Mouse (Mus musculus) midbrain, postnatal 0 days (tissue): Measurements from ENCODE around the gene Slc6a5. TPM values are rescaled to one million over a fixed set of nuclear protein-coding genes. Genes with fewer than 3 reads are reported as not detected.

Source experiments
- ATAC-seq: fragments of 200-750 bp; cut with Nextera tagmentation; 2 replicates; pipeline ENCODE4 v1.8.0; 2017; ENCODE audit warnings: moderate number of reproducible peaks, mild to moderate bottlenecking, moderate TSS enrichment, moderate library complexity; ENCODE audit not compliant: low FRiP score
- DNase-seq: peaks from one replicate; pipeline ENCODE4 v3.0.0-alpha.2; 2015; ENCODE audit warnings: low spot score
- H3K27ac ChIP-seq: fragments of 300-500 bp; sonication (generic); 2 replicates; pipeline ENCODE4 v1.5.1; 2014; ENCODE audit warnings: low read depth, mild to moderate bottlenecking, low read length, mixed read lengths
- H3K27me3 ChIP-seq: fragments of 300-500 bp; sonication (generic); 2 replicates; pipeline ENCODE4 v1.6.1; 2014; ENCODE audit warnings: low read length, control low read depth, mixed read lengths; ENCODE audit not compliant: insufficient read depth
- H3K36me3 ChIP-seq: fragments of 300-500 bp; sonication (generic); 2 replicates; pipeline ENCODE4 v1.6.1; 2014; ENCODE audit warnings: low read length, control low read depth, mixed read lengths; ENCODE audit not compliant: insufficient read depth
- H3K4me1 ChIP-seq: fragments of 300-500 bp; sonication (generic); 2 replicates; pipeline ENCODE4 v1.6.1; 2014; ENCODE audit warnings: mild to moderate bottlenecking, control low read depth, antibody characterized with exemption, low read length, mixed read lengths; ENCODE audit not compliant: insufficient read depth
- H3K4me2 ChIP-seq: fragments of 300-500 bp; sonication (generic); 2 replicates; pipeline ENCODE4 v1.6.1; 2014; ENCODE audit warnings: low read depth, mild to moderate bottlenecking, low read length, mixed read lengths; ENCODE audit not compliant: poor library complexity, severe bottlenecking
- H3K4me3 ChIP-seq: fragments of 300-500 bp; sonication (generic); 2 replicates; pipeline ENCODE4 v1.5.1; 2014; ENCODE audit warnings: low read depth, mild to moderate bottlenecking, low read length, moderate library complexity
- H3K9ac ChIP-seq: fragments of 300-500 bp; sonication (generic); replicated peaks from 2 replicates; pipeline ENCODE4 v1.6.1; 2014; ENCODE audit warnings: mild to moderate bottlenecking, low read length, moderate library complexity, mixed read lengths; ENCODE audit not compliant: poor library complexity, severe bottlenecking
- H3K9me3 ChIP-seq: fragments of 300-500 bp; sonication (generic); 2 replicates; pipeline ENCODE4 v1.6.1; 2016; ENCODE audit warnings: low read length, control low read depth
- CTCF ChIP-seq: IDR thresholded peaks from 2 replicates; pipeline ENCODE4 v1.5.1; 2016; ENCODE audit warnings: antibody characterized with exemption, mild to moderate bottlenecking
- WGBS: fragments of 180-500 bp; shearing (Covaris S2); extraction: QIAGEN DNeasy Blood & Tissue Kit; methylation state at CpG from one replicate; pipeline ENCODE4 v1.1.7; 2014; 5-methylcytosine and 5-hydroxymethylcytosine counted together
- polyA plus RNA-seq: library from polyadenylated mRNA; unstranded; fragments of >200 nt; fragmentation: Nextera tagmentation; extraction: Ambion mirVana; gene quantifications from 2 replicates; pipeline ENCODE4 v1.2.1, GENCODE M21; 2015
- total RNA-seq: library from RNA; depleted of rRNA; stranded (reverse); fragments of >200 nt; gene quantifications from 2 replicates; pipeline ENCODE4 v1.2.3, GENCODE M21; 2014

Gene Slc6a5
- total and polyA plus RNA-seq, 2 experiments from 2014 or later = 0.22 to 6.6 TPM

- Histone ChIP-seq H3K4me3 (no peak overlapping the region), H3K27me3 (peaks cover 55% of the 10 kb centered on the region), H3K9ac (no peak overlapping the region), H3K9me3 (no peaks in the 10 kb centered on the region), H3K27ac (no peak overlapping the region), H3K4me1 (no peaks in the 10 kb centered on the region), H3K36me3 (no peaks in the 10 kb centered on the region), H3K4me2 (no peak overlapping the region)
- 9% methylated on average over 9 of the region's 9 CpGs for WGBS
- TF ChIP-seq CTCF = no peak
- ATAC-seq (no peak), DNase-seq (no peak)
Observed at GRCm38 (mm10) chr7:49914946-49915345, 5.0 kb downstream of the Slc6a5 start.

DNA sequence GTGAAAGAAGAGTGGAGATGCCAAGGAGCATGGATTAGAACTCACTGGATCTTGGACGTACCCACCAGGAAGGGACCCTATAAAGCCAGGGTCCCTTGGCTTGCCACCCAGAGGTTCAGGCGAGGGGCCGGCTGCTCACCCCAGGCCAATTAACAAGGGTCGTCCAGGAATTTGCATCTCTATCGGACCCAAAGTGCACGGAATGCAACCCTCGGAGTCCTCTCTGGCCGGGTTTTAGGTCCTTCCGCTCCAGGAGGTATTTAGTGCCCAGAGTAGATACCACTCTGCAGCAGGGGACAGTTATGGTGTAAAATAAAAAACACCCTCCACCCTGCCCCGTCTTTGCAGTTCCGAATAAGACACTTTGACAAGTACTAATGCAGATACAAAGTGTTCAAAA, 5.5 kb downstream of the Slc6a5 start:
- Histone ChIP-seq H3K4me2 (no peak overlapping the region), H3K4me1 (no peaks in the 10 kb centered on the region), H3K27ac (no peak overlapping the region), H3K4me3 (no peak overlapping the region), H3K27me3 (peaks cover 50% of the 10 kb centered on the region), H3K9me3 (no peaks in the 10 kb centered on the region), H3K9ac (no peak overlapping the region), H3K36me3 (no peaks in the 10 kb centered on the region)
- 11% methylated on average over 11 of the region's 11 CpGs for WGBS
- TF ChIP-seq CTCF = no peak
- DNase-seq (no peak), ATAC-seq (no peak)

GRCm38 (mm10) chr7:49919494-49919893, 9.5 kb downstream of the Slc6a5 start:
- Histone ChIP-seq H3K9me3 (no peaks in the 10 kb centered on the region), H3K4me3 (no peak overlapping the region), H3K9ac (no peak overlapping the region), H3K4me1 (peaks cover 4% of the 10 kb centered on the region; the same call in 1 of the 2 replicates), H3K27ac (no peak overlapping the region), H3K4me2 (no peak overlapping the region), H3K36me3 (no peaks in the 10 kb centered on the region), H3K27me3 (peaks cover 33% of the 10 kb centered on the region)
- ATAC-seq (no peak), DNase-seq (no peak)
- 84% methylated on average over 4 of the region's 4 CpGs for WGBS
- no peak for TF ChIP-seq CTCF

DNA sequence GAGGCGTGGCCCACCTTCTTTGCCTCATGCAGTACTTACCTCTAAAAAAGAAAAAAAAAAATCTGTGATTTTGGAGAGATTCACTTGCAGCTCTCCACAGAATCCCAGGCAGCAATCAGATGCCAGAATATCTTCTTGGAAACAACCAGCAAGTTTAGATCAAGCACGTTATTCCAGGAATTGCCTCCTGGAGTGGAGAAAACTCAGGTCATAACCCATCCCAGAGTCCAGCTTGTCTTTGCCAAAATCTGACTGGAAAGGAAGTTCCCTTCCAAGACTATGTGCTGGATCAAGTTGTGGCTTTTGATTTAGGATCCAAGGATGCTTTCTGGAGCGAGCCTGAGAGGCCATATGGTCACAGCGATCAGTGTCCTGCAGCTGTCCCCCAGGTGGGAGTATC, 10.8 kb downstream of the Slc6a5 start:
- Histone ChIP-seq H3K4me1 (peaks cover 4% of the 10 kb centered on the region; the same call in 1 of the 2 replicates), H3K4me2 (no peak overlapping the region), H3K36me3 (no peaks in the 10 kb centered on the region), H3K4me3 (no peak overlapping the region), H3K27ac (no peak overlapping the region), H3K9ac (no peak overlapping the region), H3K27me3 (peaks cover 20% of the 10 kb centered on the region), H3K9me3 (no peaks in the 10 kb centered on the region)
- ATAC-seq (no peak), DNase-seq (no peak)
- no peak for TF ChIP-seq CTCF
- 79% methylated on average over 4 of the region's 4 CpGs for WGBS

GRCm38 (mm10) chr7:49922928-49923327, 13.0 kb downstream of the Slc6a5 start:
- H3K27me3 ChIP-seq = no peaks in the 10 kb centered on the region
- H3K4me3 ChIP-seq = no peak overlapping the region
- H3K9ac ChIP-seq = no peak overlapping the region
- 23% methylated on average over 4 of the region's 4 CpGs for WGBS
- H3K27ac ChIP-seq = peak overlapping the region; percentile 43; the same call in 1 of the 2 replicates
- H3K36me3 ChIP-seq = no peaks in the 10 kb centered on the region
- 0 out of 2 replicates have a peak overlapping the region, but pooled peaks have one; percentile 18 for H3K4me2 ChIP-seq
- no peaks in the 10 kb centered on the region for H3K9me3 ChIP-seq
- ATAC-seq (peak; percentile 61), DNase-seq (no peak)
- no peak for TF ChIP-seq CTCF
- peaks cover 4% of the 10 kb centered on the region; the same call in 1 of the 2 replicates for H3K4me1 ChIP-seq

GRCm38 (mm10) chr7:49923376-49923775, 13.4 kb downstream of the Slc6a5 start:
- DNase-seq (peak; percentile 92), ATAC-seq (peak; percentile 82)
- H3K4me3 ChIP-seq = no peak overlapping the region
- peak overlapping the region; percentile 43; the same call in 1 of the 2 replicates for H3K27ac ChIP-seq
- no peak overlapping the region for H3K9ac ChIP-seq
- no peaks in the 10 kb centered on the region for H3K9me3 ChIP-seq
- 0% methylated on average over 13 of the region's 13 CpGs for WGBS
- H3K27me3 ChIP-seq = no peaks in the 10 kb centered on the region
- no peaks in the 10 kb centered on the region for H3K36me3 ChIP-seq
- peak; percentile 99 for TF ChIP-seq CTCF
- H3K4me2 ChIP-seq = 0 out of 2 replicates have a peak overlapping the region, but pooled peaks have one; percentile 18
- peaks cover 4% of the 10 kb centered on the region; the same call in 1 of the 2 replicates for H3K4me1 ChIP-seq
